Mouse (Mus musculus) kidney, postnatal 0 days (tissue): Measurements from ENCODE around the gene Glrx3. TPM values are rescaled to one million over a fixed set of nuclear protein-coding genes. Genes with fewer than 3 reads are reported as not detected.

Experiments
- ATAC-seq: fragments of 200-750 bp; cut with Nextera tagmentation; replicated peaks from 2 replicates; pipeline ENCODE4 v1.8.0; 2017; ENCODE audit warnings: low read depth, moderate number of reproducible peaks, moderate TSS enrichment, moderate library complexity; ENCODE audit not compliant: low FRiP score
- DNase-seq: peaks from one replicate; pipeline ENCODE4 v3.0.0-alpha.2; 2016; ENCODE audit warnings: low spot score
- H3K27ac ChIP-seq: fragments of 300-500 bp; sonication (generic); 2 replicates; pipeline ENCODE4 v1.5.1; 2014; ENCODE audit warnings: mild to moderate bottlenecking
- H3K27me3 ChIP-seq: fragments of 300-500 bp; sonication (generic); 2 replicates; pipeline ENCODE4 v1.6.1; 2014; ENCODE audit warnings: low read length, mixed read lengths; ENCODE audit not compliant: insufficient read depth
- H3K36me3 ChIP-seq: fragments of 300-500 bp; sonication (generic); 2 replicates; pipeline ENCODE4 v1.6.1; 2014; ENCODE audit warnings: low read length, mixed read lengths; ENCODE audit not compliant: insufficient read depth
- H3K4me1 ChIP-seq: fragments of 300-500 bp; sonication (generic); replicated peaks from 2 replicates; pipeline ENCODE4 v1.6.1; 2014; ENCODE audit warnings: antibody characterized with exemption, low read length, mixed read lengths; ENCODE audit not compliant: insufficient read depth
- H3K4me2 ChIP-seq: fragments of 300-500 bp; sonication (generic); 2 replicates; pipeline ENCODE4 v1.6.1; 2014; ENCODE audit warnings: mild to moderate bottlenecking, low read length, moderate library complexity, mixed read lengths
- H3K4me3 ChIP-seq: fragments of 300-500 bp; sonication (generic); replicated peaks from 2 replicates; pipeline ENCODE4 v1.5.1; 2014; ENCODE audit warnings: low read depth, low read length
- H3K9ac ChIP-seq: fragments of 300-500 bp; sonication (generic); 2 replicates; pipeline ENCODE4 v1.6.1; 2014; ENCODE audit warnings: low read depth, low read length
- H3K9me3 ChIP-seq: fragments of 300-500 bp; sonication (generic); replicated peaks from 2 replicates; pipeline ENCODE4 v1.6.1; 2016; ENCODE audit warnings: low read length, inconsistent platforms, mixed read lengths
- CTCF ChIP-seq: IDR thresholded peaks from 2 replicates; pipeline ENCODE4 v1.5.1; 2016; ENCODE audit warnings: antibody characterized with exemption, low read depth, mild to moderate bottlenecking, moderate library complexity
- WGBS: fragments of 180-500 bp; shearing (Covaris S2); extraction: QIAGEN DNeasy Blood & Tissue Kit; methylation state at CpG from one replicate; pipeline ENCODE4 v1.1.7; 2014; 5-methylcytosine and 5-hydroxymethylcytosine counted together
- polyA plus RNA-seq: library from polyadenylated mRNA; unstranded; fragments of >200 nt; fragmentation: Nextera tagmentation; extraction: Ambion mirVana; gene quantifications from 2 replicates; pipeline ENCODE4 v1.2.1, GENCODE M21; 2015

The Glrx3 gene
- polyA plus RNA-seq, 1 experiment from 2014 or later = 219 TPM

DNA sequence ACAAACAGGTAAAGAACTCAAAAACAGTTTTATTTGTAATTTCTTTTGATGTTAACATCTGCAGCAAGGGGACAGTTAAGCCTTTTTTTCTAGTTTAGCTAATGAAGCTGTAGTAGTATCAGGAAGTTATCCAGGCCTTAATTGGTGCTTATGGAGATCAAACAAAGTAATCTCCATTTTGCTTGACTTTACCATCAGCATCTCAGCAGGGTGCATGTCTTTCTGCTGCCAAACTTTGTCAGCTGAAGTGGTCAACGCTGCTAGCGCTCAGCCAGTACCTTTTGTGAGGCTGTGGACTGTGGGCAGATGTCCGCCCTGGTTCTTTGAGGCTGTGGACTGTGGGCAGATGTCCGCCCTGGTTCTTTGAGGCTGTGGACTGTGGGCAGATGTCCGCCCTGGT lies 24.0 kb downstream of the Glrx3 start:
- no peak for ATAC-seq
- peaks cover 35% of the 10 kb centered on the region; the same call in 1 of the 2 replicates for H3K36me3 ChIP-seq
- H3K4me1 ChIP-seq = no peaks in the 10 kb centered on the region
- 78% methylated on average over 5 of the region's 5 CpGs for WGBS
- no peaks in the 10 kb centered on the region for H3K27me3 ChIP-seq
- no peak for DNase-seq
- no peak overlapping the region for H3K4me2 ChIP-seq
- H3K27ac ChIP-seq = no peak overlapping the region
- no peaks in the 10 kb centered on the region for H3K9me3 ChIP-seq
- no peak overlapping the region for H3K9ac ChIP-seq
- TF ChIP-seq CTCF = no peak
- no peak overlapping the region for H3K4me3 ChIP-seq

DNA sequence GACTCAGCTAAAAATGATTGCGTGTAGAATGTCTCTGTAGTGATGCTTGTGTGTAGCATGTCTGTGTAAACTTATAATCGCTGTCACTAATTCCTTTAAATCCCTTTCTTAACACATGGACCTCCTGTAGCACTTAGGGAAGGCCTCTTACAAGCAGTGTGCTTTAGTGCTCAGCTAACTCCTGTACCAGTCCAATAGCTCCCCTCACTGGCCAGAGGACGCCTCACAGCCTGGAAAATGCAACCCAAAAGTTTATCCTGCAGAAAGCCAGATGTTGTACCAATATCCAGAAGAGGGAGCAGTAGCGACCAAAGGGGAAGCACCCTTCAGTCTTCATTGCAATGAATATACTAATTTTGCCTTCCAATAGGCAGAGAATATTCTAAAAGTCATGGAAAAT lies 30.8 kb downstream of the Glrx3 start:
- no peaks in the 10 kb centered on the region for H3K27me3 ChIP-seq
- no peak overlapping the region for H3K4me2 ChIP-seq
- peak; percentile 77 for TF ChIP-seq CTCF
- no peak for ATAC-seq
- no peaks in the 10 kb centered on the region for H3K4me1 ChIP-seq
- H3K9ac ChIP-seq = no peak overlapping the region
- DNase-seq = peak; percentile 75
- no peaks in the 10 kb centered on the region for H3K9me3 ChIP-seq
- H3K27ac ChIP-seq = no peak overlapping the region
- peaks cover 21% of the 10 kb centered on the region; the same call in 1 of the 2 replicates for H3K36me3 ChIP-seq
- 81% methylated on average over 4 of the region's 4 CpGs for WGBS
- no peak overlapping the region for H3K4me3 ChIP-seq

DNA sequence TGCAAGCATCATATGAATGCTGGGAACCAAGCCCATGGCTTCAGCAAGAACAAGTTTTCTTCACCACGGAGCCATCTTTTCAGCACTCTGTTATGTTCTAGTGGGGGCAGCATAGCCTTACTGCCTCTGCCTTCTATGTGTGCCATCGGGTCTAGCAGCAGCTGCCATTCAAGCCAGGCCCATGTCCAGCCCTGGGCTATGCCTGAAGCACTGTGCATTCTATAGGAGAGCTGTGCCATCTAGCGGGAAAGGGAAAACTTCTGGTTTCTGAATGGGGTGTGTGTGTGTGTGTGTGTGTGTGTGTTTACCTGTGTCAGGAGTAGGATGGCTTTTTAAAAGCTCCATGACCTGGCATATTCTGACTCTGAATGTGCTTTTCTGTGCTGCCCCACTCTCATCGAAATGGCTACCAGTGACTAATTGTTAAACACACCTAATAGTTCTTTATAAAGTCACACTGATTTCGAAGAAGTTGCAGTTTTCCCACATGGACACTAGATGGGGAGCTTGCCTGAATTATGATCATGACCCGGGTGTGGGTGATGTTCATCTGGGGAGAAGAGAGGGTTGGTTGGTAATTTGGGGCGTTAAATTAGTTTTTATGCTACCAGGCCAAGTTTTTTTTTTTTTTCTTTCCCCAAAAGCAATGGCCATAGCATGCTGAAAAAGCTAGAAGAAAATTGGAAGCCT lies 34.2 kb downstream of the Glrx3 start:
- ATAC-seq (no peak), DNase-seq (peak; percentile 24)
- H3K9ac ChIP-seq = no peak overlapping the region
- TF ChIP-seq CTCF = peak; percentile 45
- no peaks in the 10 kb centered on the region for H3K9me3 ChIP-seq
- H3K27ac ChIP-seq = no peak overlapping the region
- no peak overlapping the region for H3K4me3 ChIP-seq
- no peaks in the 10 kb centered on the region for H3K27me3 ChIP-seq
- peaks cover 7% of the 10 kb centered on the region; the same call in 1 of the 2 replicates for H3K36me3 ChIP-seq
- 58% methylated on average over 7 of the region's 7 CpGs for WGBS
- no peaks in the 10 kb centered on the region for H3K4me1 ChIP-seq
- no peak overlapping the region for H3K4me2 ChIP-seq

DNA sequence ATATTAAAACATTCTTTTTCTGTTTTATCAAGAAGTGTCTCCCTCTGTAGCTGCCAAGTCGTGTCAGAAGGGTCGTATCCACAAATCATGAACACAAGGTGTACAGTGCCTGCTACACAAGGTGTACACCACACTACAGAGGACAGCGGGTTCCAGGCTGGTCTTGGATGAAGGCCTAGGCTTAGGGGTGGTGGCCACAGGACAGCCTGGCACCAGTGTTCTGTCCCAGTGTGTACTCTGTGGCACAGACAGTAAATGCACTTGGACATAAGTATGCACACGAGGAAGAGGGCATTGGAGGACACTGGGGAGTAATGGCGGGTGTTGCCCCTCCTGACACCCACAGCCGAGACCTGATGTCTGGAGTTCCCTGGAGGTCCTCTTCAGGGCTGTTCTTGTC lies 34.7 kb downstream of the Glrx3 start:
- WGBS = 74% methylated on average over 6 of the region's 6 CpGs
- H3K27ac ChIP-seq = no peak overlapping the region
- no peaks in the 10 kb centered on the region for H3K27me3 ChIP-seq
- H3K9ac ChIP-seq = no peak overlapping the region
- DNase-seq (no peak), ATAC-seq (no peak)
- H3K4me2 ChIP-seq = no peak overlapping the region
- H3K4me1 ChIP-seq = no peaks in the 10 kb centered on the region
- TF ChIP-seq CTCF = no peak
- H3K36me3 ChIP-seq = peaks cover 7% of the 10 kb centered on the region; the same call in 1 of the 2 replicates
- no peaks in the 10 kb centered on the region for H3K9me3 ChIP-seq
- H3K4me3 ChIP-seq = no peak overlapping the region

DNA sequence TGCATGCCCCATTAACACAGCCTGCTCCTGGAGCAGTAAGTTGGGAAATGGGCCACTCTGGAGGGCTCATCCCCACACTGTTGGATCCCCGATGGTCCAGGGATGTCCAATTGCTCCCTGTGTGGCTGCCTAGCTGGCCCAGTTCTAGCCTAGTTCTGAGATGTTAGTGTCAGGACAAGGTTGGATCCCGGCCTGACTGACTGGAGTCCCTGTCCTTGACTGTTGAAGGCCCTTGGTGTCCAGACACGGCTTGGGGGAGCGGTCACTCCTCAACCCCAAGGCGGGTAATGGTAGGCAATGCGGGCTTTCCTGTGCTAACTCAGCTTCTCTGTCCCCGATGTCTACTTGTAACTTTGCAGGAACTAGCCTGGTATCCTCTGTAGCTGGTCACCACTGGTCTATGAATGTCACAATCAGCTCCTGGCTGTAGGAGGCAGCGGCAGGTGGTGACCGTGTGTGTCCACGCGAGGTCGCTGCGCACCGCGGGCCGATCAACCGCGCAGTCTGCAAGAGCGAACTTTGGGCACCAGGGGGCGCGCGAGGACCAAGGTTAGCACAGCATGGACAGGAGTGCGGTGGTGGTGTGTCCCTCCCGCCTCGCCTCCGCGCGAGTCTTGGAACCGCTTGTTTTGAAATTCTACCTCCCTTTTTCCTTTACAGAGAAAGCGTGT lies 40.7 kb downstream of the Glrx3 start:
- H3K4me2 ChIP-seq = peak overlapping the region; percentile 39
- H3K27ac ChIP-seq = no peak overlapping the region
- no peak overlapping the region for H3K4me3 ChIP-seq
- TF ChIP-seq CTCF = peak; percentile 100
- ATAC-seq (peak; percentile 87), DNase-seq (peak; percentile 94)
- H3K9ac ChIP-seq = no peak overlapping the region
- no peaks in the 10 kb centered on the region for H3K4me1 ChIP-seq
- 14% methylated on average over 30 of the region's 30 CpGs for WGBS
- H3K9me3 ChIP-seq = no peaks in the 10 kb centered on the region
- H3K36me3 ChIP-seq = no peaks in the 10 kb centered on the region
- H3K27me3 ChIP-seq = no peaks in the 10 kb centered on the region

DNA sequence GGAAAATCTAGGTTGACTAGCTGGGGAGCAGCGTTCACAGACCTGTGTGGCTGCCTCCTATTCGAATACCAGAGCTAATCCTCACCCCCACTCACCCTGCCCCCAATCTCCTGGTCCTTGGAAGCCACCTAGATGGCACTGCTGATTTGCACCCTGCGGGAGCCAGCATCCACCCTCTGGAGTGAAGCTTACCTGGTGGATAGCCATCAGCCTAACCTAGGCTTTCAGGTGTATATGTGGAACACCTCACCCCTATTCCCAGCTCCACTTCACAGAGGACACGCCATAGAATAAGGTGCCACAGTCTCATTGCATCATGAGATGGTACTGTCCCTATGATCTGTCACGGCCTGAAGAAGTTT lies 41.2 kb downstream of the Glrx3 start:
- WGBS = 29% methylated on average over 5 of the region's 5 CpGs
- H3K27ac ChIP-seq = no peak overlapping the region
- TF ChIP-seq CTCF = no peak
- H3K4me3 ChIP-seq = no peak overlapping the region
- H3K27me3 ChIP-seq = no peaks in the 10 kb centered on the region
- peak overlapping the region; percentile 39 for H3K4me2 ChIP-seq
- no peak overlapping the region for H3K9ac ChIP-seq
- H3K4me1 ChIP-seq = no peaks in the 10 kb centered on the region
- ATAC-seq (peak; percentile 22; the same call in 1 of the 2 replicates), DNase-seq (no peak)
- H3K9me3 ChIP-seq = no peaks in the 10 kb centered on the region
- H3K36me3 ChIP-seq = no peaks in the 10 kb centered on the region
